Mouse (Mus musculus) midbrain, postnatal 0 days (tissue): ENCODE measurements around the gene Macf1. TPM values are rescaled to one million over a fixed set of nuclear protein-coding genes. Genes with fewer than 3 reads are reported as not detected.

ENCODE experiments used
- ATAC-seq: fragments of 200-750 bp; cut with Nextera tagmentation; 2 replicates; pipeline ENCODE4 v1.8.0; 2017; ENCODE audit warnings: moderate number of reproducible peaks, mild to moderate bottlenecking, moderate TSS enrichment, moderate library complexity; ENCODE audit not compliant: low FRiP score
- DNase-seq: peaks from one replicate; pipeline ENCODE4 v3.0.0-alpha.2; 2015; ENCODE audit warnings: low spot score
- H3K27ac ChIP-seq: fragments of 300-500 bp; sonication (generic); 2 replicates; pipeline ENCODE4 v1.5.1; 2014; ENCODE audit warnings: low read depth, mild to moderate bottlenecking, low read length, mixed read lengths
- H3K27me3 ChIP-seq: fragments of 300-500 bp; sonication (generic); 2 replicates; pipeline ENCODE4 v1.6.1; 2014; ENCODE audit warnings: low read length, control low read depth, mixed read lengths; ENCODE audit not compliant: insufficient read depth
- H3K36me3 ChIP-seq: fragments of 300-500 bp; sonication (generic); 2 replicates; pipeline ENCODE4 v1.6.1; 2014; ENCODE audit warnings: low read length, control low read depth, mixed read lengths; ENCODE audit not compliant: insufficient read depth
- H3K4me1 ChIP-seq: fragments of 300-500 bp; sonication (generic); 2 replicates; pipeline ENCODE4 v1.6.1; 2014; ENCODE audit warnings: mild to moderate bottlenecking, control low read depth, antibody characterized with exemption, low read length, mixed read lengths; ENCODE audit not compliant: insufficient read depth
- H3K4me2 ChIP-seq: fragments of 300-500 bp; sonication (generic); 2 replicates; pipeline ENCODE4 v1.6.1; 2014; ENCODE audit warnings: low read depth, mild to moderate bottlenecking, low read length, mixed read lengths; ENCODE audit not compliant: poor library complexity, severe bottlenecking
- H3K4me3 ChIP-seq: fragments of 300-500 bp; sonication (generic); 2 replicates; pipeline ENCODE4 v1.5.1; 2014; ENCODE audit warnings: low read depth, mild to moderate bottlenecking, low read length, moderate library complexity
- H3K9ac ChIP-seq: fragments of 300-500 bp; sonication (generic); replicated peaks from 2 replicates; pipeline ENCODE4 v1.6.1; 2014; ENCODE audit warnings: mild to moderate bottlenecking, low read length, moderate library complexity, mixed read lengths; ENCODE audit not compliant: poor library complexity, severe bottlenecking
- H3K9me3 ChIP-seq: fragments of 300-500 bp; sonication (generic); 2 replicates; pipeline ENCODE4 v1.6.1; 2016; ENCODE audit warnings: low read length, control low read depth
- CTCF ChIP-seq: IDR thresholded peaks from 2 replicates; pipeline ENCODE4 v1.5.1; 2016; ENCODE audit warnings: antibody characterized with exemption, mild to moderate bottlenecking
- WGBS: fragments of 180-500 bp; shearing (Covaris S2); extraction: QIAGEN DNeasy Blood & Tissue Kit; methylation state at CpG from one replicate; pipeline ENCODE4 v1.1.7; 2014; 5-methylcytosine and 5-hydroxymethylcytosine counted together
- polyA plus RNA-seq: library from polyadenylated mRNA; unstranded; fragments of >200 nt; fragmentation: Nextera tagmentation; extraction: Ambion mirVana; gene quantifications from 2 replicates; pipeline ENCODE4 v1.2.1, GENCODE M21; 2015
- total RNA-seq: library from RNA; depleted of rRNA; stranded (reverse); fragments of >200 nt; gene quantifications from 2 replicates; pipeline ENCODE4 v1.2.3, GENCODE M21; 2014

The Macf1 gene
- total and polyA plus RNA-seq, 2 experiments from 2014 or later = 73.3 to 338 TPM

- Histone ChIP-seq H3K36me3 (no peaks in the 10 kb centered on the region), H3K27ac (no peak overlapping the region), H3K4me1 (0 out of 2 replicates have a peak, but pooled peaks cover 3% of the 10 kb centered on the region), H3K9me3 (no peaks in the 10 kb centered on the region), H3K27me3 (no peaks in the 10 kb centered on the region), H3K4me3 (no peak overlapping the region), H3K4me2 (no peak overlapping the region), H3K9ac (no peak overlapping the region)
- DNase-seq (no peak), ATAC-seq (no peak)
- no peak for TF ChIP-seq CTCF
- whole genome bisulfite sequencing = 73% methylated on average over 5 of the region's 5 CpGs
Measured at GRCm38 (mm10) chr4:123617727-123618389, 66.3 kb downstream of the Macf1 start.

- ATAC-seq = no peak
- Histone ChIP-seq H3K36me3 (no peaks in the 10 kb centered on the region), H3K9ac (no peak overlapping the region), H3K4me1 (0 out of 2 replicates have a peak, but pooled peaks cover 3% of the 10 kb centered on the region), H3K27ac (peak overlapping the region; percentile 43; the same call in 1 of the 2 replicates), H3K4me2 (no peak overlapping the region), H3K4me3 (no peak overlapping the region), H3K27me3 (no peaks in the 10 kb centered on the region), H3K9me3 (no peaks in the 10 kb centered on the region)
- no peak for TF ChIP-seq CTCF
- no peak for DNase-seq
- WGBS = 66% methylated on average over 4 of the region's 4 CpGs
Measured at GRCm38 (mm10) chr4:123616971-123617370, 67.2 kb downstream of the Macf1 start.

- Histone ChIP-seq H3K9ac (no peak overlapping the region), H3K27ac (no peak overlapping the region), H3K4me3 (no peak overlapping the region), H3K27me3 (no peaks in the 10 kb centered on the region), H3K36me3 (no peaks in the 10 kb centered on the region), H3K4me2 (no peak overlapping the region), H3K4me1 (0 out of 2 replicates have a peak, but pooled peaks cover 3% of the 10 kb centered on the region), H3K9me3 (no peaks in the 10 kb centered on the region)
- TF ChIP-seq CTCF = no peak
- DNase-seq (no peak), ATAC-seq (no peak)
Measured at GRCm38 (mm10) chr4:123616501-123616900, 67.7 kb downstream of the Macf1 start.

- Histone ChIP-seq H3K27me3 (no peaks in the 10 kb centered on the region), H3K27ac (no peak overlapping the region; the same call in 1 of the 2 replicates), H3K9ac (no peak overlapping the region), H3K4me3 (no peak overlapping the region), H3K4me1 (0 out of 2 replicates have a peak, but pooled peaks cover 3% of the 10 kb centered on the region), H3K9me3 (no peaks in the 10 kb centered on the region), H3K36me3 (no peaks in the 10 kb centered on the region), H3K4me2 (no peak overlapping the region)
- WGBS = 73% methylated on average over 7 of the region's 7 CpGs
- no peak for DNase-seq
- no peak for ATAC-seq
- no peak for TF ChIP-seq CTCF
Measured at GRCm38 (mm10) chr4:123613309-123613947, 70.7 kb downstream of the Macf1 start.

GRCm38 (mm10) chr4:123611940-123612339, 72.2 kb downstream of the Macf1 start:
- no peak overlapping the region for H3K27ac ChIP-seq
- H3K9ac ChIP-seq = no peak overlapping the region
- no peak overlapping the region for H3K4me2 ChIP-seq
- no peak for TF ChIP-seq CTCF
- WGBS = 70% methylated on average over 1 of the region's 1 CpGs
- no peak overlapping the region for H3K4me3 ChIP-seq
- ATAC-seq (no peak), DNase-seq (no peak)
- H3K4me1 ChIP-seq = 0 out of 2 replicates have a peak, but pooled peaks cover 3% of the 10 kb centered on the region
- no peaks in the 10 kb centered on the region for H3K36me3 ChIP-seq
- no peaks in the 10 kb centered on the region for H3K9me3 ChIP-seq
- no peaks in the 10 kb centered on the region for H3K27me3 ChIP-seq

GRCm38 (mm10) chr4:123611241-123611640, 72.9 kb downstream of the Macf1 start:
- 79% methylated on average over 1 of the region's 2 CpGs for WGBS
- Histone ChIP-seq H3K27ac (no peak overlapping the region), H3K27me3 (no peaks in the 10 kb centered on the region), H3K9ac (no peak overlapping the region), H3K36me3 (no peaks in the 10 kb centered on the region), H3K4me1 (no peaks in the 10 kb centered on the region), H3K4me3 (no peak overlapping the region), H3K9me3 (no peaks in the 10 kb centered on the region), H3K4me2 (no peak overlapping the region)
- ATAC-seq = no peak
- no peak for DNase-seq
- TF ChIP-seq CTCF = no peak
